Mouse (Mus musculus) frontal cortex, postnatal 14 days (tissue): ENCODE data around the gene Ntm.
A peak's percentile ranks its signal among the peaks of the same experiment; 100 is the strongest.

ENCODE experiments used
- DNase-seq, 2 experiments: peaks; one replicate each; pipeline ENCODE4 v3.0.0; 2022; ENCODE audit warnings: low spot score in 2 of 2

Ntm gene

GRCm38 (mm10) chr9:29472226-29472625, 490.7 kb downstream of the Ntm start:
- DNase-seq: peak in 1 of 2 experiments; percentile 13

DNA sequence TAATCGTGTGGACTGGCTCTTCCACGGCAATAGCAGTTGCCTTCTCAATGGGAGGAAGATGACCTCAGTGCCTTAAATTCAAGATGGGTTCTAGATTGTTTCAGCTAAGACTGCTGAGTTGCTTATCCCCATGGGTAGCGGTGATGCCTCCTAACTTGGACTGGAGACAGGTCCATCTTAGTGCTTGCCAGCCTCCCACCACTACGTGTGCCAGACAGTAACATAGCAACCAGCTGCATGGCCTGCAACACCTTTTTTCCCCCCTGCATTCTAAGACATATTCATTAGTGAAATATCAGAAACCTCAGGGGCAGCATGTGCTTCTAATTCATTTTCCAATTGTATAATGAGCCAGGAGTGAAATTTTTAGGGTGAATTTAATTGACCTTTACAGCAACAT, 498.2 kb downstream of the Ntm start:
- DNase-seq: no peak

- DNase-seq: no peak
These were observed 499.9 kb downstream of the Ntm start for GRCm38 (mm10) chr9:29462970-29463593.

DNA sequence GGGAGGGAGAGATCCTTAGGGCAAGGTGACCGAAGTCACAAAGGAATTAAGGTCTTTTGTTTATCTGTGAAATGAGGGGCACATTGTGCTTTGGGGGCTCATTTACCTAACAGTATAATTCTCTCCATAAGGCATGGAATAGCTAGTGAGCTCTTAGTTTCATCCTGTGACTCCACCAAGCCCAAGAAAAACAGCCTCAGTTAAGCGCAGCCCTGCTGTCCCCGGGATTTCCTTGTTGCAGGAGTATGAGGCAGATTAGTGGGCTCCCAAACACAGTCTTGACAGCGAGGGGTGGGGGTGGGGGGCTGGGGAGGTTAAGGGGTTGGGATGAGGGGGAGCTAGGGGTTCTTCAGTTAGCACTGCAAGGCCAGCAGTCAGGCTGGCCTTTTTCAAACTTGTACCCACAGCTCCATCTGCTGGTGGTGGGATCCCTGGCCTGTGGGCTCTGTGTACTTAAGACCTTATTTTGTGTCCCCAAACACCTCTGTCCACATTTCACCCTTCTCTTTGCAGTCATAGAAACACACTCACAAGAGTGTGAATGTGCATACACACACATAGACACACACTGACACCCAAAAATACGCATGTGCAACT, 504.9 kb downstream of the Ntm start:
- peak in 1 of 2 experiments; percentile 59 for DNase-seq

DNA sequence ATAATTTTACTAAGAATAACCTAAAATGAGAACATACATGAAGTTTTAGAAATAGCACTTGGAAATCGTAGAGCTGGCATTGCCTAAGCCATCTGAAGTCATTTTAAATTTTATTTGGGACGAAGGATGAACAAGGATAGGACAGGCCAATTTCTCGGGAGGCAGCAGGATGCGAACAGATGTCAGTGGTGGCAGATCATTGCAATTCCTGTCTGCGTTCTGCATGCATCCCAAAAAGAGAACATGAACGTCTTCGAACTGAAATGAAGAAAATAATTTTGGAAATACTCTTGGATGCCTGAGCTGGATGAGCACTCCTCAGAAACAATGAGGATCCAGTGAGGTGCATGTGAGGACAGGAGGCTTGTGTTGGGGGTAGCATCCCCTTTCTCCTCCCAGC, 506.9 kb downstream of the Ntm start:
- DNase-seq: no peak

DNA sequence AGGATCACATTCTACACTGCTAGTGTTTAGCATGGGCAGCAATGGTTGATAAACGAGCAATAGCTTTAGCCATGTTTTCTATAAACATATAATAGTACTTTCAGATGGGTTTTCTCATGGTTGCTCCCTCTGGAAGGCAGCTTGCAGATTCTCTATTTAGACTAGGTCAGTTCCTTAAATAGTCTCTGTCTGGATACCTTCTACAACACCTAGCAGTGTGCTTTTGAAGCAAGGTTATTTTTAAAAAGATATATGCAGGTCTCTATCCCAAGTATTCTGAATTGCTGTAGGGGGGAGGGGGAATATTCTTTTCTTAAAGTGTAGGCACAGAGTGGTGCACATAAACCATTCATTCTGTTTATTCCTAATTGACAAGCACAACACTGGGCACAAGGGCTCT, 511.7 kb downstream of the Ntm start:
- DNase-seq: no peak

GRCm38 (mm10) chr9:29444001-29444400, 518.9 kb downstream of the Ntm start:
- DNase-seq: no peak

GRCm38 (mm10) chr9:29439401-29439800, 523.5 kb downstream of the Ntm start:
- no peak for DNase-seq

GRCm38 (mm10) chr9:29434611-29435010, 528.3 kb downstream of the Ntm start:
- DNase-seq: no peak

DNA sequence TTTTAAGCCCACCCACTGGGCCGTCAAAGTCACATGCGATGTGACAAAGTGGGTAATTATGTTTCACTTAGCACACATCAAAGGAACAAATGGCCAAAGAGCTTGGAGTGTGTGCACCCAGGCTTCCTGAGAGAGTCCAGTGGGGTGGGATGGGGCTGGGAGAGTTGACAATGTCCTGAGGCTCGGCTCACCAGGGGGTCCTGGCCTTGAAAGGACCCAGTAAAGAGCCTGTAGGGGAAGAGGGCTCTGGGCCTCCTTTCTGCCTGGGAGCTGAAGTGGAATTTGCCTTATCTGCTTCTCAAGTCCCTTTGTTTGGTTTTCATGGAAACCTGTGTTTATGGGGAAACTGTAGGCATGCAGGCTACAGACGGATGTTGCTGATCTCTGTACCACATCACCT, 529.0 kb downstream of the Ntm start:
- no peak for DNase-seq

GRCm38 (mm10) chr9:29433156-29433555, 529.8 kb downstream of the Ntm start:
- DNase-seq: no peak

GRCm38 (mm10) chr9:29431590-29431989, 531.4 kb downstream of the Ntm start:
- DNase-seq: no peak

DNA sequence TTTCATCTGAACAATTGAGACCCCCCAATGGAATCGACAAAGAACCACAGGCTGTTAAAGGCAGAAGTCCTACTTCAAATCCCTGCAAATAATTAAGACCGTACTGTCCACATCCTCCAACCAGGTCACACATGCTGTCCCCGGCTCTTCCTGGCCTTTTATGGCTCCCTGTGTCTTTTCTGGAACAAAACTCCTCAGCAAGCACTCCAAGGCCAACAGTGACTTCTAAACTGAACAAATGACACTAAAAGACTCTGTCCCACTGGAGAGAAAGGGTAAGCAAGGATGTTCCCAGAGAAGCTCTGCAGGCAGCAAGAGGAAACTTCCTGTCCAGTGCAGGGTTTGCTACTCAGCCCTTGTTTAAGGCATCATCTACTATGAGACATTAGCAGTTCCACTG, 532.8 kb downstream of the Ntm start:
- no peak for DNase-seq

- DNase-seq: no peak
These were observed 534.6 kb downstream of the Ntm start for GRCm38 (mm10) chr9:29428322-29428721.

DNA sequence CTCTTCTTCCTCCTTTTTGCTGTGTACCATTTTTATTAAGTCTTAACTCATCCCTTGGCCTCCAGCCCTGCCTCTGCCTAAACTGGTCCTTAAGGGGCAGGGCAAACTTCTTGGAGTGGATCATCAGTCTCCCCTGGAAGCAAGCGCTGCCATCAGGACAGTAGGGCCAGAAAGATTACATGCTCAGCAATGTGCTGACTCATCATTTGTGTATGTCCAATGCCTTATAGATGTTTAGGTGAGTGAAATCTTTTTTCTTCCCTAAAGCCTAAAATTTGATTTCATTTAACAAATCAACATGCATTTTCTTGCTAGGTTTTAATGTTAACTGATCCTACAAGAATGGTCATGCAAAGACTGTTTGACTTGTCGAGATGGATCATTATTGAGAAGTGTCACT, 536.7 kb downstream of the Ntm start:
- DNase-seq: no peak

DNA sequence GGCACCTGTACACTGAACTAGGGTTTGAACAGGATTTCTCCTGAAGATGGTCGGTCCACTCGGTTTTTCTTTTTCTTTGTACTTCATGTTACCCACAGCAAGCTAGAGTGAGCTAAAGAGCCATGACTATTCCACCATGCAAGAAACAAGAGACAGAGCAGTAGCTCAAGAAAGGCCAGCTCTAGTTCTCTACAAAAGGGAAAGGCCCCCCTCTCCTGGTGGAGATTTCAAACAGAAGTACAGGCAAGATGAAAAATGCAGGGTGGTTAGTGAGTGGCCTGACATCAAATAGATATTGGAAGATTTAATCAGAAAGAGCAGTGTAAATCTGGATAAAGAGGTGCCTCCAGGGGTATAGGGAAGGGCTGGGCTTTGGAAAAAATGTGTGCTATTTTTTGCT, 547.4 kb downstream of the Ntm start:
- no peak for DNase-seq

DNA sequence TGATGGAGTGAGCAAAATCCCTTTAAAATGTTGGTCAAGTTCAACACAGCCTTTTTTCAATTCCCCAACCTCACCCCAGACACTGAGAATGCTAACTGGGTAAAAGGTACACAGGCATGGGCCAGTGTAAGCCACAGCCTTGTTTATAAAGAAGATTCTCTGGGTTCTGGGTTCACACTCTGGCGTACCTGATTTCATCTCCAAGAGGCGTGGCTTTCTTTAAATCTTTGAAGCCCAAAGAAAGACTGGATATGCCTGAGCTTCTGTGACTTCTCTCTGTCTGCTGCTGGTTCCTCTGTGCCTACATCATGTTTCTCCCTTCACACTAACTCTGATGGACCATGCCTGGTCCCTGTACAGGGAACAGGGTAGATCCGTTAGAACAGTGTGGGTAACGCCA, 549.8 kb downstream of the Ntm start:
- DNase-seq: no peak

DNA sequence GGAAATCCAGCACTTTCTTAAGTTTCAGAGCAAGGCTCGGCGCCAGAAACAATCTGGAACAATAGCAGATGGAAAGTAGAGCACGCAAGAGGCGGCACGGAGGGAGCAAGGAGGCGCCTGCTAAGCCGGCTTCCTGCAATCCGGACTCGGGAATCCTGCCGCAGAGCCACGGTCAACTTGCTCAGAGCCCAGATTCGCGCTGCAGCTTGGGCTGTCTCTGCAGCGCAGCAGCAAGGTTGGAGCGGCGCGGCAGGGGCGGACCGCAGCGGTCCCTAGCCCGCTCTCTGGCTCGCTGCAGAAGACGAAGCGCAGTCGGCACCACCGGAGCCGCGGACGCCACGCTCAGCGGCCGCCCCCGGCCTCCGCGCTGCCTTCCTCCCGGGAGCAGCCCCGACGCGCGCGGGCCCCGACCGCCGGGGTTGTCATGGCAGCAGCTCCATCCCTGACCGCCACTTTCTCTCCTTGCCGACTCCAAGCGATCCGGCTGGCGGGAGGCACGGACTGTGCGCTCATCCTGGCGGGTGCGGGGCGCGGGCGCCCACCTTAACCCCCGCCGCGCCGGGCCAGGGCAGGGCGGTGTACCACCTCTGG, 550.7 kb downstream of the Ntm start:
- DNase-seq: peak; percentile 44 to 49

- DNase-seq: peak; percentile 42 to 60
These were observed 551.3 kb downstream of the Ntm start for GRCm38 (mm10) chr9:29411408-29412180.

GRCm38 (mm10) chr9:29410728-29411407, 552.1 kb downstream of the Ntm start:
- no peak for DNase-seq

DNA sequence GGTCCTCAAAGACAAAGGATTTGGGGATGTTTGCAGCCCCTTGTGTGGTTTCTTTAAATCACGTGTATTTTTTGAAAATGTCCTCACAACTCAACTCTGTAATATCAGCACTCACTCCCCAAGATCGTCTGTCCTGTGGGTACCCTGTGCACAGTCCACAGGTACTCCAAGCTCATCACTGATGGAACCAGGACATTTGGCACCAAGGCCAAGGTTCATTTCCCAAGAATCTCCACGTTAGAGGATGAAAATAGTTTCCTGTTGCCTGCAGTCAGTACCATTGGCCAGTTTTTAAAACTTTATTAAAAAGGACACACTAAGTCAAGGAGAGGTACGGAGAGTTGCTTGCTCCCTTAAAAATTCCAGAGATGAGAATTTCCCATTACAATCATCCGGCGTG, 552.7 kb downstream of the Ntm start:
- DNase-seq: no peak
